Mouse (Mus musculus) midbrain, embryonic 14.5 days (tissue): ENCODE measurements around the gene Trp53inp2. TPM values are rescaled to one million over a fixed set of nuclear protein-coding genes. Genes with fewer than 3 reads are reported as not detected.

Source experiments
- microRNA counts: library from miRNA; unstranded; fragments of <30 nt; microRNA quantifications from one replicate; lab custom pipeline; 2016
- microRNA-seq: library from miRNA; unstranded; fragments of <30 nt; microRNA quantifications from one replicate; pipeline ENCODE4, GENCODE M21; 2016
- polyA plus RNA-seq: library from polyadenylated mRNA; unstranded; fragments of >200 nt; fragmentation: Nextera tagmentation; extraction: Ambion mirVana; gene quantifications from 2 replicates; pipeline ENCODE4 v1.2.1, GENCODE M21; 2014

The Trp53inp2 gene
- polyA plus RNA-seq, 1 experiment from 2014 or later, result 98.6 TPM

MicroRNAs within 50 kb of the gene (microRNA counts, 519-probe panel; counts per million panel counts)
- not detected for microRNA mmu-miR-695 (lab: Ali Mortazavi, UCI)

Small RNA genes within 50 kb of the gene (microRNA-seq; reads per million reads assigned to microRNA genes)
- not detected for gene Mir695

Other genes starting within 250 kb of the Trp53inp2 start
- 31.2 and 42.9 TPM in 2 replicates for gene Itch, start 247.6 kb upstream of the Trp53inp2 start, polyA plus RNA-seq
- 698 and 838 TPM in 2 replicates for gene Dynlrb1, start 144.5 kb upstream of the Trp53inp2 start, polyA plus RNA-seq
- gene Map1lc3a, start 104.8 kb upstream of the Trp53inp2 start, polyA plus RNA-seq, result 435 and 604 TPM in 2 replicates
- 63.5 and 65.8 TPM in 2 replicates for gene Pigu, start 23.6 kb upstream of the Trp53inp2 start, polyA plus RNA-seq
- 36.6 and 41.5 TPM in 2 replicates for gene Ncoa6, start 92.8 kb downstream of the Trp53inp2 start, polyA plus RNA-seq
- gene Acss2, start 136.9 kb downstream of the Trp53inp2 start, polyA plus RNA-seq, result 22.4 and 25.7 TPM in 2 replicates
- gene Ggt7, start 137.2 kb downstream of the Trp53inp2 start, polyA plus RNA-seq, result 41.1 and 43.2 TPM in 2 replicates
- gene Gss, start 211.8 kb downstream of the Trp53inp2 start, polyA plus RNA-seq, result 14.8 and 15.2 TPM in 2 replicates
- gene Myh7b, start 230.2 kb downstream of the Trp53inp2 start, polyA plus RNA-seq, result 0.64 and 0.77 TPM in 2 replicates